Mouse (Mus musculus) hindbrain, embryonic 15.5 days (tissue): ENCODE data around the gene Zfp979. TPM values are rescaled to one million over a fixed set of nuclear protein-coding genes. Genes with fewer than 3 reads are reported as not detected.
"Not testable (repeated sequence)": the region's sequence is repeated elsewhere in the genome, so short reads cannot be mapped to it uniquely, and the experiment has no call there.

ENCODE experiments used
- ATAC-seq: fragments of 200-750 bp; cut with Nextera tagmentation; 2 replicates; pipeline ENCODE4 v1.8.0; 2017; ENCODE audit warnings: low read depth, moderate number of reproducible peaks, moderate TSS enrichment; ENCODE audit not compliant: low FRiP score
- H3K27ac ChIP-seq: fragments of 300-500 bp; sonication (generic); replicated peaks from 2 replicates; pipeline ENCODE4 v1.5.1; 2015; ENCODE audit warnings: mild to moderate bottlenecking, inconsistent platforms
- H3K27me3 ChIP-seq: fragments of 300-500 bp; sonication (generic); 2 replicates; pipeline ENCODE4 v1.6.1; 2015; ENCODE audit warnings: control low read depth, inconsistent platforms
- H3K36me3 ChIP-seq: fragments of 300-500 bp; sonication (generic); 2 replicates; pipeline ENCODE4 v1.6.1; 2015; ENCODE audit warnings: control low read depth, inconsistent platforms
- H3K4me1 ChIP-seq: fragments of 300-500 bp; sonication (generic); replicated peaks from 2 replicates; pipeline ENCODE4 v1.6.1; 2015; ENCODE audit warnings: control low read depth, inconsistent platforms
- H3K4me2 ChIP-seq: fragments of 300-500 bp; sonication (generic); 2 replicates; pipeline ENCODE4 v1.6.1; 2015; ENCODE audit warnings: moderate library complexity, mild to moderate bottlenecking, inconsistent platforms
- H3K4me3 ChIP-seq: fragments of 300-500 bp; sonication (generic); 2 replicates; pipeline ENCODE4 v1.5.1; 2015; ENCODE audit warnings: mild to moderate bottlenecking, inconsistent platforms
- H3K9ac ChIP-seq: fragments of 300-500 bp; sonication (generic); 2 replicates; pipeline ENCODE4 v1.6.1; 2015; ENCODE audit warnings: inconsistent platforms
- H3K9me3 ChIP-seq: fragments of 300-500 bp; sonication (generic); 2 replicates; pipeline ENCODE4 v1.6.1; 2016; ENCODE audit warnings: control low read depth, inconsistent platforms
- WGBS: fragments of 180-500 bp; shearing (Covaris S2); methylation state at CpG from one replicate; pipeline ENCODE4 v1.1.7; 2015; 5-methylcytosine and 5-hydroxymethylcytosine counted together
- polyA plus RNA-seq: library from polyadenylated mRNA; unstranded; fragments of >200 nt; fragmentation: Nextera tagmentation; extraction: Ambion mirVana; gene quantifications from 2 replicates; pipeline ENCODE4 v1.2.1, GENCODE M21; 2015

The Zfp979 gene
- polyA plus RNA-seq, 1 experiment from 2014 or later: 2.0 TPM

DNA sequence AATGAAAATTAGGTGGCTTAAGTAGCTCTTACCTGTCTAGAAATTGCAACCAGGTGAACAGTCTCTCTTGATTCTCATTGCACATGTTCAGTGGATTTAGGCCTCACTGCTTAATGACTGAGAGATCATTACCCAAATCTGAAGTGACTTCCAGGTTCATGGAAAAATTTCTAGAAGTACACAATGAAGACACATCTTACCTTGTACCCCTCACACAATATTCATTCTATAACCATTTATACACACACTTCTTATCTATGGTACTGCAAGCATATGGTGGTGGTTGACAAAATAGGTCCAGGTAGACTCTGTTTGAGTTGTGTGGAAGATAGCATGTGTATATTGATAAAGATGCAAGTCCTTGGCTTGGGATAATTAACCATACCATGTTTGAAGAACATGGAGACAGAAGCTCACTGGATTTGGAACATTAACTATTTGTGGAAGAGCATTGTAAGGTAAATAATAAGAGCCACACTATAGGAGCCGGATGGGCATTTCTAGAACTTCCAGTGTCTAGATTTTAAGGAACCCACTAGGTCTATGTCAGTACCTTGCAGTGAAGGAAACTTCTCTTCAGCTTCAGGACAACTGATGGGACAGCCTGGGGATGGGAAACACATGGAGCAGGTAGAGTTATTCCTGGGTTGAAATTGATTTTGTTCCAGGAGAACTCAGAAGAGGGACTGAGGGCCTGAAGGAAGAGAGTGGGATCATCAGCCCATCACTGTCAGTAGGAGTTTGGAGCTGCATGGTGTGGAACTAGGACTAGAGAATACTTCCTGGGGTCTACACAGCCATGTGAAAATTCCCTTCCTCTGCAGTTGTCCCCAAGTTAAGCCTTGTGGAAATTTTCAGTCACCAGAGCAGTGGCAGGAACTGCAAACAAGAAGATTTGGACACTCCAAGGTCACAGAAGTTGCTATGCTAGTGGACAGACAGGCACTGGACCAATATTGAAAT, 55.5 kb downstream of the Zfp979 start:
- 55% methylated on average over 1 of the region's 1 CpGs for WGBS
- H3K27me3 ChIP-seq: no peaks in the 10 kb centered on the region
- ATAC-seq: no peak
- H3K4me2 ChIP-seq: no peak overlapping the region
- H3K4me1 ChIP-seq: no peaks in the 10 kb centered on the region
- H3K27ac ChIP-seq: no peak overlapping the region
- no peak overlapping the region for H3K4me3 ChIP-seq
- H3K9me3 ChIP-seq: peaks cover 46% of the 10 kb centered on the region
- H3K9ac ChIP-seq: no peak overlapping the region
- no peaks in the 10 kb centered on the region for H3K36me3 ChIP-seq

DNA sequence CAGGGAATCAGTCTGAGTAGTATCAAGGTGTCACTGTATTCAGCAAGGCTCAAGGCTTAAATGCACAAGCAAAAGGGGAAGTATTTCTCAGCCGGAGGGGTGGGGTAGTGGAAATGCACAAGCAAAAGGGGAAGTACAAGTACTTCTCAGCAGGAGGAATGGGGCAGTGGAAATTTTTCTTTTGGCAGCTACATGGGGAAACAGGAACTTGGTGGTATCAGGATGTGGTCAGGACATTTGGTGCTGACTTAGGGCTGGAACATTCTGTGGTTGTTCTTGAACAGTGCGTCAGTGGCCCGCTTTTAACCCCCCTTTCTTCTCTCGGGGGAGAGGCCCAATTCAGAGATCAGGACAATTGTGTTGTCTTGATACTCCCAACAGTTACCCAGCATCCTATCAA, 62.9 kb downstream of the Zfp979 start:
- not testable (repeated sequence) for H3K36me3 ChIP-seq
- H3K9me3 ChIP-seq: peaks cover 27% of the 10 kb centered on the region
- 91% methylated on average over 4 of the region's 4 CpGs for WGBS

DNA sequence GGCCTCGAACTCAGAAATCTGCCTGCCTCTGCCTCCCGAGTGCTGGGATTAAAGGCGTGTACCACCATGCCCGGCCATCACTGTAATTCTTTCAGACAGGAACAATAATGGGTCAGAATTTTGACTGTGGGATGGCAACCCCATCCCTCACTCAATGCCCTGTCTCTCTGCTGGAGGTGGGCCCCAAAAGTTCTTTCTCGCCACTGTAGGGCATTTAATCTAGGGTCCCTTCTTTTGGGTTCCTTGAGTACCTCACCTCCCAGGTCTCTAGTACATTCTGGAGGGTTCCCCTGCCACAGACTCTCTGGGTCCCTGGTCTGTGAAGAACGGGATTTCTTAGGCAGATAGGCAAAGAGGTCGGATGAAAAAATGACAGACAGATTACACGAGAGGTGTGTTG, 71.2 kb downstream of the Zfp979 start:
- WGBS: 88% methylated on average over 8 of the region's 8 CpGs
- ATAC-seq, H3K36me3 ChIP-seq: not testable (repeated sequence)

More for the DNA sequence above, 62.9 kb downstream of the Zfp979 start:
- not testable (repeated sequence) for H3K27ac ChIP-seq, H3K4me2 ChIP-seq, H3K4me1 ChIP-seq, H3K27me3 ChIP-seq, H3K4me3 ChIP-seq, ATAC-seq, H3K9ac ChIP-seq

DNA sequence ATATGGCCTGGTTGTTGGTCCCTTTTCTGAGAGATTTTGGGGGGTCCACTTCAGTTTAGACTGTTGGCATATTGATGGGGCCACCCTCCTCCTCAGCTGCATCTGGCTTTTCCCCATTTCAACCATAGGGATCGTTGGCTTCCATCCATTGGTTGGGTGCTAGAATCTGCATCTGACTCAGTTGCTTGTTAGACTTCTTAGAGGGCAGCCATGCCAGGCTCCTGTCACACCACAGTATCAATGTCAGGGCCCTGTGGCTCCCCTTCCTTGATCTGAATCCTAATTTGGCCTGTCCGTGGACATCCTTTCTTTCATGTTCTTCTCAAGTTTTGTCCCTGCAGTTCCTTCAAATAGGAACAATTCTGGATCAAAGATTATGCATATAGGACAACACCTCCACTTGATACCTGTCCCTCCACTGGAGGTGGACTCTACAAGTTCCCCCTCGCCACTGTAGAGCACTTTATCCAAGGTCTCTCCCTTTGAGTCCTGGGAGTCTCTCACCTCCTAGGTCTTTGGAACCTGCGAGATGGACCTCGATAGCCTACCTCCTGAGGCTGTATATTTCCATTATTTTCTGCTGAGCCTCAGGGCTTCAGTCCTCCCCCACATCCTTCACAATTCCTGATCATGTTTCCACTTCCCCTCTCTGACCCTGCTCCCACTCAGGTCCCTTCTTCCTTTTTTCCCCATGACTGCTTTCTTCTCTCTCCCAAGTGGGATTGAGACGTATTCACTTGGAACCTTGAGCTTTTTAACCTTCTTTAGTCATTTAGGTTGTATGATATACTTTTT, 76.7 kb downstream of the Zfp979 start:
- no peaks in the 10 kb centered on the region for H3K27me3 ChIP-seq
- H3K9ac ChIP-seq: no peak overlapping the region
- ATAC-seq: no peak
- H3K4me3 ChIP-seq: no peak overlapping the region
- no peaks in the 10 kb centered on the region for H3K4me1 ChIP-seq
- no peaks in the 10 kb centered on the region for H3K36me3 ChIP-seq
- H3K27ac ChIP-seq: no peak overlapping the region
- 76% methylated on average over 6 of the region's 6 CpGs for WGBS
- H3K4me2 ChIP-seq: no peak overlapping the region
- peaks cover 33% of the 10 kb centered on the region for H3K9me3 ChIP-seq

More for the DNA sequence above, 71.2 kb downstream of the Zfp979 start:
- H3K4me1 ChIP-seq, H3K4me3 ChIP-seq, H3K27ac ChIP-seq, H3K9ac ChIP-seq, H3K27me3 ChIP-seq, H3K4me2 ChIP-seq: not testable (repeated sequence)
- peaks cover 21% of the 10 kb centered on the region; the same call in 1 of the 2 replicates for H3K9me3 ChIP-seq

Other genes starting within 250 kb of the Zfp979 start
- 3.9 and 5.0 TPM in 2 replicates for gene Zfp982, start 150.1 kb downstream of the Zfp979 start, polyA plus RNA-seq
- gene Gm16503, start 102.3 kb downstream of the Zfp979 start, polyA plus RNA-seq: 0.73 and 0.83 TPM in 2 replicates
- 0.13 and 0.18 TPM in 2 replicates for gene Zfp985, start 89.2 kb downstream of the Zfp979 start, polyA plus RNA-seq
- not detected in 2 replicates for gene Zfp534, start 60.0 kb upstream of the Zfp979 start, polyA plus RNA-seq
- gene Zfp984, start 167.3 kb upstream of the Zfp979 start, polyA plus RNA-seq: 3.9 and 4.7 TPM in 2 replicates
- gene Zfp933, start 205.9 kb upstream of the Zfp979 start, polyA plus RNA-seq: 7.0 and 7.8 TPM in 2 replicates
- 38.1 and 39.8 TPM in 2 replicates for gene Miip, start 226.3 kb upstream of the Zfp979 start, polyA plus RNA-seq
- gene Fv1, start 226.5 kb upstream of the Zfp979 start, polyA plus RNA-seq: 10.7 and 12.5 TPM in 2 replicates